Mouse (Mus musculus) heart, adult 2 months (tissue): ENCODE data around the gene Fuz. TPM values are rescaled to one million over a fixed set of nuclear protein-coding genes. Genes with fewer than 3 reads are reported as not detected.
A peak's percentile ranks its signal among the peaks of the same experiment; 100 is the strongest.

Experiments
- DNase-seq, 2 experiments: peaks; one replicate each; pipeline ENCODE4 v3.0.0; 2021
- H3K27ac ChIP-seq: fragments of 200-600 bp; 2 replicates; pipeline ENCODE4 v1.8.1; 2022
- H3K27me3 ChIP-seq: fragments of 200-500 bp; 2 replicates; pipeline ENCODE4 v1.6.1; 2012; ENCODE audit warnings: mild to moderate bottlenecking, low read length, inconsistent platforms, mixed read lengths; ENCODE audit not compliant: control insufficient read depth, insufficient read depth
- H3K36me3 ChIP-seq: fragments of 200-500 bp; 2 replicates; pipeline ENCODE4 v1.6.1; 2012; ENCODE audit warnings: low read length, inconsistent platforms; ENCODE audit not compliant: control insufficient read depth, insufficient read depth
- H3K4me1 ChIP-seq: fragments of 200-500 bp; 2 replicates; pipeline ENCODE4 v1.6.1; 2011; ENCODE audit warnings: low read length; ENCODE audit not compliant: control insufficient read depth, insufficient read depth
- H3K4me3 ChIP-seq: fragments of 200-600 bp; 2 replicates; pipeline ENCODE4 v1.8.1; 2022
- H3K79me2 ChIP-seq: fragments of 200-500 bp; replicated peaks from 2 replicates; pipeline ENCODE4 v1.6.1; 2012; ENCODE audit warnings: mild to moderate bottlenecking, inconsistent platforms, low read length, moderate library complexity, mixed read lengths; ENCODE audit not compliant: control insufficient read depth, insufficient read depth
- H3K9ac ChIP-seq: fragments of 200-500 bp; 2 replicates; pipeline ENCODE4 v1.6.1; 2012; ENCODE audit warnings: low read depth, mild to moderate bottlenecking, control low read depth, inconsistent platforms, low read length, mixed read lengths
- CTCF ChIP-seq: fragments of 200-600 bp; IDR thresholded peaks from 2 replicates; pipeline ENCODE4 v1.8.1; 2022; ENCODE audit warnings: antibody characterized with exemption, mild to moderate bottlenecking, moderate library complexity
- EP300 ChIP-seq: fragments of 200-500 bp; IDR thresholded peaks from 2 replicates; pipeline ENCODE4 v1.6.1; 2011; ENCODE audit warnings: low read depth, low read length, control low read depth; ENCODE audit not compliant: insufficient read depth
- POLR2A ChIP-seq: fragments of 200-500 bp; IDR thresholded peaks from 2 replicates; pipeline ENCODE4 v1.6.1; 2011; ENCODE audit warnings: mild to moderate bottlenecking, low read depth, low read length, control low read depth; ENCODE audit not compliant: insufficient read depth
- WGBS: fragments of 180-500 bp; shearing (Covaris S2); methylation state at CpG from one replicate; pipeline ENCODE4 v1.1.7; 2018; 5-methylcytosine and 5-hydroxymethylcytosine counted together
- intact Hi-C: fragments of 180-260 bp; cut with DNase I; formaldehyde crosslinking; loops from one replicate; pipeline ENCODE4 v1.15.1; 2025
- polyA plus RNA-seq: library from polyadenylated mRNA; depleted of rRNA; stranded (reverse); fragments of >200 nt; gene quantifications from 2 replicates; pipeline ENCODE4 v1.2.3, GENCODE M21; 2012
- total RNA-seq, 2 experiments: library from RNA; stranded (reverse); gene quantifications; 2 replicates each; pipeline ENCODE4 v1.2.3; 2021

Gene Fuz
- total and polyA plus RNA-seq, 3 experiments, result 16.3 to 31.6 (median 17.1) TPM

DNA sequence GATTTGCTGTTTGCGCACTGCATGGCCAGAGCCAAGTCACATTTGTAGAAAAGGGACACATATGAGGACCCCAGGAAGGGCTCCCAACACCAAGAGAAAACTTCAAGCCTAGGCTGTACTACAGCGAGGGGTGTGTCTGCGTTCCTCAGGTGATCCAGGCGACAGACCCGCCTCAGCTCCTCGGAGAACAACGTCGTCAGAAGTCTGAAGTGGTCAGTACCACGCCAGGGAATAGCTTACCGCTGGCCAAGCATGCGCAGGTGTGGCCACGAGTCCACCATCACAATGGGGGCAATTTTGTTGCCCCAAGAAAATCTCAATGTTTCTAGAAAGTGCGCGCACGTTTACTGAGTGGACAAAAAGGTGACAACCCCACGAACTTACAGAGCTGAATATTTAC is 27.4 kb upstream of the Fuz start:
- Histone ChIP-seq H3K9ac (peak overlapping the region; percentile 95; the same call in 1 of the 2 replicates), H3K27ac (peak overlapping the region; percentile 94), H3K36me3 (no peaks in the 10 kb centered on the region; the same call in 1 of the 2 replicates), H3K4me1 (peaks cover 29% of the 10 kb centered on the region), H3K27me3 (no peaks in the 10 kb centered on the region), H3K4me3 (peak overlapping the region; percentile 72), H3K79me2 (no peaks in the 10 kb centered on the region; the same call in 1 of the 2 replicates)
- intact Hi-C loops, result loop anchor here (2.0 kb wide), 1 partner anchor 14 kb away; no protein-coding TSS in a partner anchor
- WGBS, result 9% methylated on average over 16 of the region's 16 CpGs
- TF ChIP-seq EP300, result no peak
- DNase-seq, result no peak

DNA sequence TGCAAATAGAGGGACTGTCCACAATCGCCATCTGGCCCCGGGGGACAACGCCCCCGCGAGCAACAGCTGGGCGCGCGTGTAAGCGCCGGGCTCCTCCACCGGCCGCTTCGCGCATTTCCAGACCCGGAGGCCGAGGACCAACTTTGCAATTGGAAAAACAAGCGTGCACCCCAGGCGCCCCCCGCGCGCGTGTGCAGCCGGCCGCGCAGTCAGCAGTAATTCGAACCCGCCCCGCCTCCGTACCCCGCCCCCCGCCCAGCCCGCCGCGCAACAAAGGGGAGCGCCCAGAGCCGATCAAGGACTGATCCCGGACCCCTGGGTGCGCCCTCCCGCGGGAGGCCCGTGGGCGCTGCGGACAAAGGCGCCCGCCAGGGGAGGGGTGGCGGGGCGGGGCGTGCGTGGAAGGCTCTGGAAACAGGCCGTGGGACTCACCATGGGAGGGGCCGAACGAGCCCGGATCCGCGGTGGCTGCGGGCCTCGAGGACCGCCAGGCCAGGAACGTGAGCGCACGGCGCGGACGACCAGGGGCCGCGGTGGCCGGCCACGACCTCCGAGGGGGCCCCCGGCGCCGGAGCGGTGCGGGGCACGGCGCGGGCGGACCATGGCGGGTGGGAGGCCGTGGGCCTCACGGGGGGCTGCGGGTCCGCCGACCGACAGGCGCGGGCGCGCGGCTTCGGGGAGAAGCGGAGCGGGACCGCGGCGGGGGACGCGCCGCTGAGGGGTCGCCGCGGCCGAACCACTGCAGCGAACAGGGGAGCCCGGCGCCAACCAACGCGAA is 26.8 kb upstream of the Fuz start:
- Histone ChIP-seq H3K79me2 (no peaks in the 10 kb centered on the region; the same call in 1 of the 2 replicates), H3K9ac (peak overlapping the region; percentile 95), H3K27me3 (no peaks in the 10 kb centered on the region), H3K36me3 (no peaks in the 10 kb centered on the region; the same call in 1 of the 2 replicates), H3K4me1 (peaks cover 29% of the 10 kb centered on the region), H3K4me3 (peak overlapping the region; percentile 72), H3K27ac (peak overlapping the region; percentile 94)
- under 1% methylated on average over 91 of the region's 108 CpGs for WGBS
- no peak for TF ChIP-seq EP300
- TF ChIP-seq CTCF, result peak; percentile 24; the same call in 1 of the 2 replicates
- no peak for TF ChIP-seq POLR2A
- DNase-seq, result peak; percentile 86 to 87
- intact Hi-C loops, result loop anchor here (2.0 kb wide), 1 partner anchor 14 kb away; no protein-coding TSS in a partner anchor

DNA sequence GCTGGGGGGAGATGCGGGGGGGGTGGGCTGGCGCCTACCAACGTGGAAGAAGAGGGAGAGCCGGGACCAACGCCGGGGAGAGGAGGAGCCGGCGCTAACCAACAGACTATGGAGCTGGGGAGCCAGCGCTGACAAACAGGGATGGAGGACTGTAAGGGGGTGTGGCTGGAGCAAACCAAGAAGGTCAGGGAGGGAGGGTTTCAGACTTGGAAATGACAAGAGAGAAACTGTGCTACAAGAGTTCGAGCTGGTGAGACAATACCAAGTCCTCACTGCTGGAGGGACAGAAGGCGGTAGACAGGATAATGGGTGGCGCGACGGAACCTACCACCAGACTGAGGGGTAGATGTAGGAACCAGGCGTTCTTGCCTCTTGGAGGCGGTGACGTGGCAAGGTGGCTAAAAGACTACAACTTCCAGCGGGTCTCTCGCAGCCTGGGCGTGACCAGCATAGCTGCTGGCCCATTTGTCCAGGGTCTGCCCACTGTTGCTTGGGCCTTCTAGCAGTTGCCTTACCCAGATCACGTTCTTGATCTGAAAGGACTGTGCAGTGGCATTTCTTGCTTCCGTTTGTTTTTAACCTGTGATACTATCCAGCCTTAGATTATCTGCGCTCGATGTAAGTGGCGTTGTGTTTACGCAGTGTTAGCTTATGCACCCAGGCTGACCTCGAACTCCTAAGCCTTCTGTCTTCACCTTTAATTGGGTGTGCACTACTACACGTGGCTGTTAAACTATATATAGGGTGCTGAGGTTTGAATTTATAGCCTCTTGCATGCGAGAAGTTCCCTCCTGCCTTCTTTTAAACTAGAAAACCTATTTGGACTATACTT is 26.0 kb upstream of the Fuz start, which contains the start of gene Ptov1:
Gene Ptov1 (minus strand): TSS at position 92 of the 832 bp plus-strand sequence.
- DNase-seq, result peak; percentile 88 to 94
- intact Hi-C loops, result loop anchor here (2.0 kb wide), 2 partner anchors 15 to 21 kb away; no protein-coding TSS in a partner anchor
- Histone ChIP-seq H3K27me3 (no peaks in the 10 kb centered on the region), H3K79me2 (no peaks in the 10 kb centered on the region; the same call in 1 of the 2 replicates), H3K27ac (peak within 1 kb of the TSS; percentile 94), H3K36me3 (no peaks in the 10 kb centered on the region; the same call in 1 of the 2 replicates), H3K4me3 (peak within 1 kb of the TSS; percentile 72), H3K4me1 (peaks cover 28% of the 10 kb centered on the region), H3K9ac (peak within 1 kb of the TSS; percentile 95)
- TF ChIP-seq POLR2A, result peak; percentile 89
- TF ChIP-seq CTCF, result peak; percentile 17
- TF ChIP-seq EP300, result peak; percentile 93
- 4% methylated on average over 29 of the region's 29 CpGs for WGBS

DNA sequence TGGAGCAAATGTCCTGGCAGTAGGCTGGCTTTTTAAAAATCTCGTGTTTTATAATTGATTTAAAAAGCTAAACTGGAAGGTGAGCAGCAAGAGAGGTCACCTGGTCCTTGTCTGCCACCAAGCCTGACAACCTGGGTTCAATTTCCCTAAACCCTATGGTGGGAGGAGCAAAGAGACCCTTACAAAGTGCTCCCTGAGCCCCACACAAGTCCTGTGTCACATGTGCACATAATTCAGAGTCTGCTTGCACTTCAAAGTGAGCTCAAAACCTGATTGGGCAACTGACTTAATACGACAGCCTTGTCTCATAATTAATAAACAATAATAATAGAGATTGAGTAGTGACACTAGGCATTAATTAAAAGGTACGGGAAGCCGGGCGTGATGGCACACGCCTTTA is 25.3 kb upstream of the Fuz start:
- 88% methylated on average over 6 of the region's 6 CpGs for WGBS

DNA sequence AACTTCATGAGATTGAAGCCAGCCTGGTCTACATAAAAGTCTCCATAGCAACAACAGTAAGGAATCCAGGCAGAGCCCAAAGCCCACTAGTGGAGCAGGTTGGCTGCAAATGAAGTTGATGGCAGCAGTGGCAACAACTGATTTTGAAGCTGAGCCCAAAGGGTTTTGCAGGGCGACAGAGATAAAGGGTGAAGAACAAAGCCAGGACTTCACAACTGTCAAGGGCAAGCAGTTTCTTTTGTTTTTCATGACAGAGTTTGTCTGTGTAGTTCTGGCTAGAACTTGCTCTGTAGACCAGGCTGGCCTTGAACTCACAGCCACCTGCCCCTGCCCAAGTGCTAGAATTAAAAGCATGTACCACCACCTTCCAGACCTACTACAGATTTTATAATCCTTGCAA is 24.7 kb upstream of the Fuz start:
- 54% methylated on average over 1 of the region's 1 CpGs for WGBS
- intact Hi-C loops, result loop anchor here (2.0 kb wide), 1 partner anchor 20 kb away; no protein-coding TSS in a partner anchor

More for the DNA sequence above, 25.3 kb upstream of the Fuz start:
- no peaks in the 10 kb centered on the region; the same call in 1 of the 2 replicates for H3K36me3 ChIP-seq
- no peak for TF ChIP-seq CTCF
- TF ChIP-seq POLR2A, result no peak
- TF ChIP-seq EP300, result no peak
- peak overlapping the region; percentile 94 for H3K27ac ChIP-seq
- H3K9ac ChIP-seq, result no peak overlapping the region
- intact Hi-C loops, result loop anchor here (2.0 kb wide), 1 partner anchor 20 kb away; no protein-coding TSS in a partner anchor
- H3K27me3 ChIP-seq, result no peaks in the 10 kb centered on the region
- peaks cover 23% of the 10 kb centered on the region for H3K4me1 ChIP-seq
- no peaks in the 10 kb centered on the region for H3K79me2 ChIP-seq
- no peak for DNase-seq
- peak overlapping the region; percentile 72; the same call in 1 of the 2 replicates for H3K4me3 ChIP-seq

More for the DNA sequence above, 24.7 kb upstream of the Fuz start:
- no peak overlapping the region for H3K27ac ChIP-seq
- H3K36me3 ChIP-seq, result no peaks in the 10 kb centered on the region; the same call in 1 of the 2 replicates
- no peak for TF ChIP-seq POLR2A
- TF ChIP-seq EP300, result no peak
- no peak for TF ChIP-seq CTCF
- DNase-seq, result no peak
- H3K27me3 ChIP-seq, result no peaks in the 10 kb centered on the region
- no peak overlapping the region for H3K9ac ChIP-seq
- H3K4me3 ChIP-seq, result no peak overlapping the region
- H3K79me2 ChIP-seq, result no peaks in the 10 kb centered on the region
- peaks cover 18% of the 10 kb centered on the region for H3K4me1 ChIP-seq
